Mouse (Mus musculus) embryo, embryonic 11 days (tissue): Measurements from ENCODE around the gene Cadm1.

Experiments used
- DNase-seq: peaks from one replicate; pipeline ENCODE4 v3.0.0-alpha.2; 2015

The Cadm1 gene

DNA sequence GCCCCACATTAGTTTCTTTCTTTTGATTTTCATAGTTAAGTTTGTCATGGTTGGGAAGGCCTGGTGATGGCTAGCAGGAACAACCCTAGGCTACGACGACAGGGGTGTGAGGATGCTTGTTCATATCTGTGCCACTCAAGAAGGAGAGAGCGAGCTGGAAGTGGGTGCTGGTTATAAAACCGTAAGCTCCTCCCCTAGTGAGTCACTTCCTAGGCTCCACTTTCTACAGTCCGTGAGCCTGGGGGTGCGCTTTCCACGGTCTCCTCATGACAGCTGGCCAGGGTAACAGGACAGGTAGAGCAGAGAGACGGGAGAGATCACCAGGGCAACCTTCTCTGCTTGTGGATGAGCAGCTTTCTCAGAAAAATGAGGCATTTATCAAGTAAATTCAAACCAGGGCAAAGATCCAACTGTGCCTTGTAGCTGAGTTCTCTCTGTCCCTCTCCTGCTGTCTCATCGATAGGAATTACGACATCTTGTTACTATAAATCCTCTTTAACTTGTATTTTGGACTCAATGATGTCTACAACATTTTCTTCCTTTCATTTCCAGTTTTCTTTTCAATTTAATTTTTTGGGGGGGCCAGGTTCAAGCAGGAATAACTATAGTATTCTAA, 23.1 kb downstream of the Cadm1 start:
- DNase-seq = no peak

DNA sequence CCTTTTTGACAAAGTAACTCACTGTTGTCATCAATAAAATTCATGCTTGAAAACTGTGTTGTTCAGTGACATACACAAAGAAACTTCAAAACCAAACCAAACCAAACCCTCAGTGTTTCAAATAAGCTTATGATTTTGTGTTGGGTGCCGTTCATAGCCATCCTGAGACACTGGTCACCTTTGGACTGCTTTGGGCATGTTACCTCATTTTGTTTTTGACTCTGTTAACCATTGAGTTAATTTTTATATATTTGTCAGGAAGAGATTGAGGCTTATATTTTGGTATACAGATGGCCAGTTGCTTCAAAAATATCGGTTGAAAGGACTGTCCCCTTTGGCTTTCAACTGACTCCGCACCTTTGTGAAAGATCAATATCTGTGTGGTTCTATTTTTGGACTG, 30.8 kb downstream of the Cadm1 start:
- no peak for DNase-seq

DNA sequence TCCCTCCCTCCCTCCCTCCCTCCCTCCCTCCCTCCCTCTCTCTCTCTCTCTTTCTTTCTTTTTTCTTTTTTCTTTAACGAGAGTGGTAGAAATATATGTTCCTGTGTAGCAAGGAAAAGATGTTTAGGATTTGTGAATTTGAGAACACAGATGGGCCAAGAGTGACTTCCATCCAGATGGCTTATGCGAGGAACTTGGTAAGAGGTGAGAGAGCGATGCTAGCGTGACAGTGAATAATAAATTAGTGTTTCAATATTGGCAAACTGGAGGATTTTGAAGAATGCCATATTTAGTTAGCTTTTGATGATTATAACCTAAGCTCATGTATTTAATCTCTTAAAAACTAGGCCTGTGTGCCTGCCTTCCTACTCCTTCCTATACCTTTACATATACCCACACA, 31.6 kb downstream of the Cadm1 start:
- DNase-seq = no peak

DNA sequence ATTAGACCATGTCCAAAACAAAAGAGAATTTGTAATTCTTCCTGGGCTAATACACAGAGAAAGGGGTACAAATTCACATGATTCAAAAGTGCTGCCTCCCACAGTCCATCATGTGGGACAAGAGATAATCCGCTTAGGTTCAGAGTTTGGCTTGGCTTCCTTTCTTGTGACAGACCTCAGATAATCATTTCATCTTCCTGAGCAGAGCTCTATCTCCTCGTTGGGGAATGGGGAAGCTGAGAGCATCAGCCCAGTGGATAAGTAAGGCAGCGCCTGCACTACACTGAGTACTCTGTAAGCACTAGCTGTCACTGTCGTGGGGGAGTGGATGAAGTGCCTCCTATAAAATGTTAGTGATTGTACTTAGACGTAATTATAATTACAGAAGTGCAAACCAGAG, 35.1 kb downstream of the Cadm1 start:
- no peak for DNase-seq

DNA sequence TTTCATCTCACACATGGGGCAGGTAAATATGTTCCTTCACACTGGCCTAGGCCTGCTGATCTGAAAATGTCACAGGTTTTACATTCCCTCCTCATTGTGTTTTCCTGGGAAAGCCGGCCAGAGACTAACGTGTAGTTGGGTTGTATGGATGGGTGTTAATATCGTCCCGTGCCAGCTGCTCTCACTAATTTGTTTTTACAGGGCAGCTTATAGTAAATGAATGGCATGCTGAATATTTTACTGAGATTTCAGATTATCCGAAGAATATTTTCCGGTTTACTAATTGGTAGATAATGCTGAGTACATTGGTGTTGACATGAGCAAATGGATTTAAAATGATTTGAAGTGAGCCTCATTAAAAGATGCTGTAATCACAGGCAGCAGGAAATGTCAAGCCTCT, 37.9 kb downstream of the Cadm1 start:
- DNase-seq = no peak

DNA sequence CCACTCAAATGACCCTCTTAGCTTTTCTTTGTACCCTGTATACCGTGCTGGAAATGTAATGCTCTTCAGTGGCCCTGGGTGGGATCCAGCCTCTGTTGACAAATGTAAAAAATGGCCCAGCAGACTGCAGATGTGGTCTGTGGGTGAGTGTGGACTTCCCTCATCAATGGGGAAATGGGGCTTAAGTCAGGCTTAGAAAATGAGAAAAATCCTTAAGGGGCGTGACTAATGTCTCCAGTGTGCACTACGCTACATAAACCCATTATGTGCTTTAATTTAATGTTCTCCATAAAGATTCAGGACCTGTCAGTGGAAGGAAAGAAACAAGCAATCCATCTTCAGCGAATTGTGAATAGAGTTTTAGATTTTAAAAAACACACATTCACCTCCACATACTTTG, 40.2 kb downstream of the Cadm1 start:
- DNase-seq = no peak

DNA sequence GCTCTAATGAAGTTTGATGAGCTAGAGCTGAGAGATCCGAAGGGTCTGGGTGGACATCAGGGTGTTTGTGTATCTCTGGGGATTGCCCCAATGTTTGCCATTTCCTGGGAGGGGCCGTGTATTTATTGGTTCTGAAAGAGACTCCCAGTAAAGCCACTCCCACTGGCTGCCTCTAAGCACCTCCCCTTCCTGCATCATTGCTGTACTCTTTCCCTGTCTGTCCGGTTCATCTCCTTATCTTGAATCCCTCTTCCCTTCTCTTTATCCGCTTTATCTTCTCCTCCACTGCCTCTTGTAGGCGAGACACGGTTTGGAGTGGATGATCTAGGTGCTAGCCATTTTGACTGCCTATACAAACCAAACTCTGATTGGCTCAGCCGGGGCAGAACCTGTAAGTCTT, 41.5 kb downstream of the Cadm1 start:
- no peak for DNase-seq

DNA sequence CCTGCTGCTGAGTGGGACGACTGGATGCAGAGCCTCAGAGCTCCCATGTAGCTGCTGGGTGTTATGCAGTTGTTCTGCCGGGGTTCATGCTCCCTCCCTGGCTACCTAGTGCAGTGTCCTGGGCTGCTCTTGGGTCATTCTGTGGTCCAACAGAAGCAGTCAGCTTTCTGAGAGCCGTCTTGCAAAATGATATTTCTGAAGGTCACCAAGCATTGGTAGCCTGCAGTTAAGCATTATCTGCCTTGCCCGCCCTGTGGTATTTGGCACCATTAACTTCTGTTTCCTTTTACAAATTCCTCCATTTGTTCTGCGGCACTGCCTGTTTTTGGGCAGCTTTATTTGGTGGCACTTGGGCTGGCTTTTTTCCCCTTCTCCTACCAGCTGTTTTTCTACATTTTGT, 42.2 kb downstream of the Cadm1 start:
- no peak for DNase-seq

DNA sequence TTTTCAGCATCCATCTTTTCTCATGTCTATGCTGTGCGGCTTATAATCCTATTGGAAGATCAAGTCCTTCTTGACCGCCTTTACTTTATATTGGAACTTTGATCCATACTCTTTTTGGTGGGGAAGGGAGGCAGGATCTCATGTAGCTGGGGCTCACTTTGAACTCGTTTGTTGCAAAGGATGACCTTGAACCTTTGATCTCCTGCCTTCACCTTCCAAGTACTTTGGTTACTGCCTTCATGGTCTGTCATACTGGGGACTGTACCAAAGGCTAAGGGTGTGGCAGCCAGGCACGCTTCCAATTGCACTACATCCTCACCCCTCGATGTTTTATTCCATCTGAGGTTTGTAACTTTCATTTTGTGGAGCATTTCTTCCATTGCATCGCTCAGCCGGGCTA, 43.5 kb downstream of the Cadm1 start:
- no peak for DNase-seq

DNA sequence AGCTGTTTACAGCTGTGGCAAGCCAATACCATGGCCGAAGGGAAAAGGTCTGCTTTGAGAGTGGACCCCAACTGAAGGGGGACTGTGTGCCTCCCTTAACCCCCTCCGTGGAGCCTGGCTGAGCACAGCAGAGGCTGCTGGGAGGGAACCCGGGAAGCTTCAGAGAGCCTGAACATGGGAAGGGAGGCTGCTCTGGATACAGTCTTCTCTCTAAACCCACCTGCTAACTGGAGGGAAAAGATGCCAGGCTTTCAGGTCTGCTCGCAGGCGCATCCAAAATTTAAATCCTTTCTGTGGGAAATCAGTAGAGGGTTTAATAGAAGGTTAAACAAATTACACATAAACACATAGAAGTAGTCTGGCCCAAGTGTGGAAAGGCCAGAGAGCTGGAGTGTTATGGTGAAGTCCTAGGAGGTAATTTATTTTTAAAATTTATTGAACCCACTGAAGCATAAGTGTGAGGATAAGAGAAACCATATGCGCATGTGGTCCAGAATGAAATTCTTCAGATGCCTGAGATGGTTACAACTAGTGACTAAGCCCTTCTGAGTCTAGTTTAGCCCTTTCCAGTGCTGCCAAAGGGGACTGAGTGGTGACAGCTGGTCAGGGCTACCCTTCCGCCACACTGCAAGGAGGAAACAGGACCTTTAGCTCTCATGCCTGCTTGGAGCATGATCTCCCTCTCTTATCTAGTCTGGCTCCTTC, 44.9 kb downstream of the Cadm1 start:
- peak; percentile 61 for DNase-seq

DNA sequence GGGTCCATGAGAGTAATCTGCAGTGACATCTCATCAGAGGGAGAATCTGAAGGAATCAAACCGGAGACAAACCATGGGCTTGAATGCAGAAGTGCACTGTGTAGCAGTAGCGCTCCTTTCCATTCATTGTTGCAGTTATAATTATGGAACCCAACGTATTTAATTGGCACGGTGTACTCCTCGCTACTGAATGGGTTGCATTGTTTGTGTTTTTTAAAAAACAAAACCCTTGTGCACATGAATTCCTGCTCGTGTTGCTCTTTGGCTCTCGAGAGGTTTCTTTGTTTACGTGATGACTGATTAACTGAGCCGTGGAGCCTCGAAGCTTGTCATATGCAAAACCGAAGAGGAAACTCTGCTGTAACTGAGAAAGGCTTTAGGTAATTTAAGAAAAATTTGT, 45.8 kb downstream of the Cadm1 start:
- no peak for DNase-seq

DNA sequence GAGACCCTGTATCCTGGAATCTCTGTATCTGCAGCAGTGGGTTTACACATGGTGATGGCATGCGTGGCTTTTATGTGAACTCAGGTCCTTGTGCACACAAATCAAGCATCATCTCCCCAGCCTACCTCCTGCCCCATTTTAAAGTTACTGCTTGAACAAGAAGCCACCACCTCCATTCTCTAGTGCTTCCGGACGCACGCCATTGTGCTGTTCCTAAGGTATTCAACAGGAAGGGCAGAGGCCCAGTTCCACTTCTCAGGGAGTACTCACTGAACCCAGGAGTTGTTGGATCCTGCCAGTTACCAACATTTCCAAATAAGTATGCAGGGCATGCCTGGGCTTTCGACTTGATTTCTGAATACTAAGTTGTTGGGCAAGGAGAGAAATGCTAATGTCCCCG, 49.5 kb downstream of the Cadm1 start:
- no peak for DNase-seq

DNA sequence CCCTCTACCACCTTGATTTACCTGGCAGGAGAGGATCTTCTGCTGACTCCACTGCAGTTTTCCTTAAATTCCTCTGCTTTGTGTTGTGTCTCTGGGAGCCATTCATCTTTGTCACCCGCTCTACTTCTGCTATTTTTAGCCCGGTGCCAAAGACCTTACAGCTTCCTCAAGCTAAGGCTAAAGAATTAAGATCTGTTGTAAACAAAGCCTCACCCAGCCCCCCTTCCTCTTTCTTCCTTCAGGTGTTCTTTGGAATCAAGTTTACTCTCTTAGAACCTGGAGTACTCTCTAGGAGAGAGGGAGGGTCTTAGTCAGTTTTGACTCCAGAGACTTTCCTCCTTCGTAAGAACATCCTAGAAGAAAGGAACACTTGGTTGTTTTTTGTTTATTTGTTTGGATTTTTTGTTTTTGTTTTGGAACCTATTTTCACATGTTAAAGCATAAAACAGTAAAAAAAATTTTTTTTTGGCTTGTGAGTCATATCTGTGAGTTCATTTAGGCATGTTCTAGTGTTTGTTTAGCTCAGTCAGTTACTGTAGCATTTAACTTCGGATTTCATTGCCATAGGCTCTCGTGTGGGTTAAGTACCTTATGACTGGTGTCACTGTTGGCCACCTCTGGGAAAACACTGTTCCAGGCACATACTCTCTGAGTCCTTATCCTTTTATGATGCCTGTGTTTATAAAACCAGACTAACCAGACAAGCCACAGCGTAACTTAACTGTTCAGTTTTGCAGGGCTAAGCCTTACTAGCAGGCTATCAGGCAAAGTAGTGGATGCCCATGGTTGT, 51.8 kb downstream of the Cadm1 start:
- no peak for DNase-seq

DNA sequence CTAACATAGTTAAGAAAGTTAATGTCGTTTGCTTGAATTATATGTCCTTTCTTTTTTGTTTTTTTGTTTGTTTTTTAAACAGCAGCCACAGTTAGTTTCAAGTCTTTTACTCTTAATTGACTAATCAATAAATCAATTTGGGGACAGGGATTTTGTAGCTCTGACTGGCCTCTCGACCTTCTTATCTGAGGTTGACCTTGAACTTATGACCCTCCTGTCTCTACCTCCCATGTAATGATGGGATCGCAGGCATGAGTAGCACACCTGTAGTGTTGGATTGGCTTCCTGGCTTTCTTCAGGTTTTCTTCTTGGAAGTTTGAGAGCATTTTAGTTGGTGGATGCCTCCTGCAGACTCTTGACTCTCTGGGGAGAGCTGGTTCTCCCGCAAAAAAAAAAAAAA, 53.3 kb downstream of the Cadm1 start:
- no peak for DNase-seq

DNA sequence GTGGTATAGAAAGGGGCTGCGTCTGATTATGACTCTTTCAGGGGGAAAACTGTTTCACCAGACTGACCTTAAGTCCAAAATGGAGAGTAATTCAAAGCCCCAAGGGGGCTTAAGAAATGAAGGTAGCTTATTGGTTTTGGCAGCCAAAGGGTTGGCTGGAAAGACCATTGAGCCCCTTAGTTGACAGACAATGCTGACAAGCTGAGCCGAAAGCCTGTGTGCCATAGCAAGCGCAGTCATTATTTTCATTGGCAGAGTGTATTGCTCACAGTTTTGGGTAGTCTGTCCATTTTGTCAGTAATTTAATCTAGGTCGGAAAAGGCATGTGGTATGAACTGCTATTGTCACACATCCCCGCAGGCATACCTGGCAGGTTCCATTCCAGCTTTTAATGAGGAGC, 56.2 kb downstream of the Cadm1 start:
- no peak for DNase-seq

DNA sequence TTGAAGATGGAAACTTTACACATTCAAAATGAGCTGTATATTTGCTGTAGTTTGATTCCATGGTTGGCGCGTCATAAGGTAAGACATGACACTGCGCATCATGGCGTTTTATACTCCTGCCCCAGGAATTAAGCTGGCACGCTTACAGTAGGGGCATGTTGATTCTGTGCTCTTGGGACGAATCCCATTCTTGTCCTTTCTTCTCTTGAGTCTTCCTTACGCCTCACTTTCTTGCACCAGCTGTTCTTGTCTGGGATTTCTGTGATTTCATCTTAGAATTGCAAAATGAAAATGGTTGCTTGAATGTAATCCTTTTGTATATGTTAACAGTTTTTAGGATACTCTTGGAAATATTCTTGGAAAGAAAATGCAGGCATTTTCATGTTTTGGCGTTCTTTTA, 56.9 kb downstream of the Cadm1 start:
- DNase-seq = no peak

DNA sequence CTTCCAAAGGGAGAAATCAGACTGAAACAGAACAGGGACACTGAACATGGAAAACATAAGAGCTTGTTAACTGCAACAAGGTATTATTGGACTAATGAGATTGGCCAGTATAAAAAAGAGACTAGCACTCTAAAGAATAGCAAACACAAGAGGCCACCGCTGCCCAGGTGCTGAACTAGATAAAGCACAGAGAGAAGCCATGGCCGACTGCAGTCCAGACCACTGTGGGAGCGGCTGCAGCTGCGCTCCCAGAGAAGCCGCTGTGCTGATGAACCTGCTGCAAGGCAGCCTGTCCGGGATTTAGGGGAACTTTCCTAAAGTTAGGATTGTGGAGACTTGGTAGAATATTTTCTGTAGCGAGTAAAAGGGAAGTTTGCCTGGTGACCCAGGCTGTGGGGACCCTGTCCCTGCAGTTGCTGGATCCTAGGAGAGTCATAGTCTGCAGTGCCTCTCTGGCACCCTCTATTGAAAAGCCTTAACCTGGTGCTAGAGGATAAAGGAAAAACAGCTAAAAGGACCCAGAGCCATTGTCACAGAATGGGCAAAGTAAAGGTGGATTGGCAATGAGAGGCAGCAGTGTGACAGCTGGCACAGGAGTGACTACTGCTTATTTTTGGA, 57.7 kb downstream of the Cadm1 start:
- peak; percentile 41 for DNase-seq

DNA sequence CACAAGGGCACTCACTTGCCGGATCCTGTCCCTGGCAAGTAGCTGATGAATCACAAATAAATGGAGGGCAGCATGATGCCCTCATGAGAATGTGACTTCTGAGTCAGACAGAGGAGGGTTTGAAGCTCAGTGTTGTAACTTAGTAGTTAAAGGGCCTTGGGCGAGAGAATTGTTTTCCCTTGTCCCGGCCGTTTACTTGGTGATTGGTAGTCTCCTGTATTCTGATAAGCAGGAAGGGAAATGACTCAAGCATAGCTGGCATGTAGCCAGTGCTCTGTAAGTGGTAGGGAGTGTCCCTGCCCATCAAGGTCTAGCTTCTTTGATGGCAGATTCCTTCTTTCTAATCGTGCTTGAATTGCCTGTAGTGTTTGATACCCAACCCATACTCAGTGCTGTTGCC, 59.9 kb downstream of the Cadm1 start:
- no peak for DNase-seq

DNA sequence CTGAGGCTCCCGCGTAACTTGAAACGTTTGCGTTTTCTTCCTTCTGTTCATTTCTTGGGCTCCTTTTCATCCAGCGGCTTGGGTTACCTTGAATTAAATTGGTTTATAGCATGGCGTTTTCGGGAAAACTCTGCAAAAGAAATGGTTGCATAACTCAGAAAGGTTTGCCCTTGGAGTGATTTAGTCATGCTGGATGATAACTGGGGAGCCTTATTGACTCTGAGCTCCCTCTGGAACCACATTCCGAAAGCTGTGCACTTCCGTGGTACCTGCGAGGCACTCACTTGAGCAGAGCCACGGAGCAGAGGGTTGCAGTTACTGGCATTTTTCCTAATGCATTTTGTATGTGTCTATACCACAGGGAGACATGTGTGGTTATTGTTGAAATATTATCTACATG, 71.6 kb downstream of the Cadm1 start:
- DNase-seq = no peak

DNA sequence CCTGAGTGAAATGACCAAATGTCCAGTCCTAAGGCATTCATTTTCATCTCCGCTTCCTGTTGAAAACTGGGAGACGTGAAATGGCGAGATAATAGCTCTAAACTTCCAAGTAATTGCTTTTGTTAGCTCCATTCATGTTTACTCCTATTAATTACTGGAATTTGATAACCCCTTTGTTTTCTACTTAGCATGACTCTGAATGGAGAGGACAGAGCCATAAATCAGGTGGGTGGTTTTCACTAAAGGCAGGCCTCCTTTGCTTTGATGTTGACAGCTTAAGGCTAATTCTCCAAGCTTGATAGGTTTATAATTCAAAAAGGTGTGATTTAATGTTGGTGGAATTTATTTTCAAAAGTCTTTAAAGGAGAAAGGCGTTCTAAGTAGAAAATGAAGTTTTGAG, 74.0 kb downstream of the Cadm1 start:
- no peak for DNase-seq

DNA sequence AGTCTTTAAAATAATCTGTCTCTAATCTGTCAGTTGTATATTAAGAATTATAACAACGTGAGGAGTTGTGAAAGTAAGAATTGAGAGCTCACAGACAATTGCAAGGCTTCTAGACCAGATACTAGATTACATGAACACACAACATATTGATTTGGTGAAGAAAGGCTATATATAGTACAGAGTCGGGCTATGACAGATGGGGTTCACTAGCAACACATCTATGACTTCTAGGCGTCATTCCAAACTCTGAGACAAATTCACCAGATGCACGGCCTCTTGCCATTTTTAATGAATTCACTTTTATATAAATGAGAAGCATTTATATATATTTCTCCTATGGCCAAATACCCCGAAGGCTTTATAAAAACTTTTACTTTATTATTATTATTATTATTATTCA, 75.7 kb downstream of the Cadm1 start:
- no peak for DNase-seq

DNA sequence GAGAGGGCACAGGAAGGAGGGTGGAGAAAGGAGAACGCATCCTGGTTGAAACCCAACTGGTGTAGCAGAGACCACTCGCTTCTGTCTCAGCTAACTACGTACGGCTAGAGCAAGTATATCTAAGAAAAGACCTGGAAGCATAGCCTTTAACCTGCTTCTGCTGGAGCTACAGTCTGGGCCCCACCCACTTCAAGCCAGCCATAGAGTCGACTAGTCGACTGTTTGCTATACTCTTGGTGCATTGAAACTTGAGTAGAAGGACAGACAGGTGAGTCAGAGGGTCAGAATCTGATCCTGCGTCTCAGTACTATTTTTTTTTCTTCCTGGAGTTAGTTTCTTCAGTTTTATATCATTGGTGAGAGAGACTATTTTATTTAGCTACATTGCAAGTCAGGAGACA, 78.5 kb downstream of the Cadm1 start:
- DNase-seq = no peak

DNA sequence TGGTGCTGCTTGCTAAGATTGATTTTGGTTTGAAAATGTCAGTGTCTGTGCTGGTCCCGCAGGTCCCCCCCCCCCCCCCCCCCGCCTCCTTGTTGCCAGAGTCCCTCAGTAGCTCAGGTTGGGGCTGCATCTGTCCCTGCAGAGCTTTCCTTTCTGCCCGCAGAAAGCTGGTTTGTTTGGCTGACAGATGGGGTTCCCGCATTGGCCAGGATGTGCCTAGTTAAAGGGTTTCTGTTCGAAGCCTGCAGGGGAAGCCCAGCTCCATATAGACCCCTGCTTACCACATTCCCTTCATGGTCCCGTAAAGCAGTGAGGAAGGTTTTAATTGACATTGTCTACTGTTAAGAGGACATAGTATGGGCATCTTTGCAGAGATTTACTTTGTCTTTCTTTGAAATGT, 78.9 kb downstream of the Cadm1 start:
- no peak for DNase-seq

DNA sequence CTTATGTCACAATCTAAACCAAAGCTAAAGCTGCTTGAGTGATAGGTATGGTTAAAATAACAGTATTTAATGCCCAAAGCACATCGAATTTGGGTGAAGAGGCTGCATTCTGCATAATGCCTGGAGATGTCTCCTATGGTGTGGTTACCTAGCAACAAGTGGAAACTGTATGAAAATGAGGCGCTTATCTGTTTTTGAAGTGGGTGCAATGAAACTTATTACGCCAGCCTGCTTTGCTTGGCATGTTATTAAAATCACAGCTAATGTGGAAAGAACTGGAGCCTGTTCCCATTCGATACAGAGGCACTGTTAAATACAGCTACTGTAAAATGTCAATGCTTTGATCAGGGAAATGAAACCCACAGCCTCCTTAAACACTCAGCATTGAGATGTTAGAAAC, 79.5 kb downstream of the Cadm1 start:
- DNase-seq = no peak
